Mouse (Mus musculus) heart, embryonic 11.5 days (tissue): ENCODE measurements at regions not wholly inside any gene's neighbourhood (a gene's known extent, or its start where the extent isn't known, plus 50 kb on each side); places are given as distances from the start of the nearest gene placed in this dataset.

ENCODE experiments used
- ATAC-seq: fragments of 200-750 bp; cut with Nextera tagmentation; replicated peaks from 2 replicates; pipeline ENCODE4 v1.8.0; 2017; ENCODE audit warnings: moderate library complexity; ENCODE audit not compliant: insufficient number of reproducible peaks, low FRiP score, low TSS enrichment
- H3K27ac ChIP-seq: fragments of 300-500 bp; sonication (generic); 2 replicates; pipeline ENCODE4 v1.5.1; 2014; ENCODE audit warnings: mild to moderate bottlenecking, low read depth, low read length
- H3K27me3 ChIP-seq: fragments of 300-500 bp; sonication (generic); 2 replicates; pipeline ENCODE4 v1.6.1; 2014; ENCODE audit warnings: mild to moderate bottlenecking, low read length, mixed read lengths; ENCODE audit not compliant: control insufficient read depth, insufficient read depth
- H3K36me3 ChIP-seq: fragments of 300-500 bp; sonication (generic); 2 replicates; pipeline ENCODE4 v1.6.1; 2014; ENCODE audit warnings: mild to moderate bottlenecking, low read length, moderate library complexity, mixed read lengths; ENCODE audit not compliant: control insufficient read depth, insufficient read depth
- H3K4me1 ChIP-seq: fragments of 300-500 bp; sonication (generic); 2 replicates; pipeline ENCODE4 v1.6.1; 2014; ENCODE audit warnings: low read length; ENCODE audit not compliant: control insufficient read depth, insufficient read depth
- H3K4me2 ChIP-seq: fragments of 300-500 bp; sonication (generic); 2 replicates; pipeline ENCODE4 v1.6.1; 2014; ENCODE audit warnings: mild to moderate bottlenecking, moderate library complexity
- H3K4me3 ChIP-seq: fragments of 300-500 bp; sonication (generic); 2 replicates; pipeline ENCODE4 v1.5.1; 2014; ENCODE audit warnings: low read depth, low read length
- H3K9ac ChIP-seq: fragments of 300-500 bp; sonication (generic); 2 replicates; pipeline ENCODE4 v1.6.1; 2014; ENCODE audit warnings: mild to moderate bottlenecking, low read depth, low read length, moderate library complexity
- H3K9me3 ChIP-seq: fragments of 300-500 bp; sonication (generic); replicated peaks from 2 replicates; pipeline ENCODE4 v1.6.1; 2016; ENCODE audit warnings: low read length; ENCODE audit not compliant: control insufficient read depth
- WGBS: fragments of 180-500 bp; shearing (Covaris S2); extraction: QIAGEN DNeasy Blood & Tissue Kit; methylation state at CpG from one replicate; pipeline ENCODE4 v1.1.7; 2014; ENCODE audit not compliant: insufficient replicate concordance; 5-methylcytosine and 5-hydroxymethylcytosine counted together

GRCm38 (mm10) chr10:56754546-56755175 is 377.5 kb downstream of the Gja1 start:
- Histone ChIP-seq H3K27ac (no peak overlapping the region), H3K9me3 (no peaks in the 10 kb centered on the region), H3K4me2 (no peak overlapping the region), H3K4me3 (no peak overlapping the region), H3K4me1 (peaks cover 4% of the 10 kb centered on the region; the same call in 1 of the 2 replicates), H3K9ac (no peak overlapping the region), H3K36me3 (no peaks in the 10 kb centered on the region), H3K27me3 (no peaks in the 10 kb centered on the region)
- 71% methylated on average over 11 of the region's 11 CpGs for WGBS
- no peak for ATAC-seq

- no peaks in the 10 kb centered on the region for H3K27me3 ChIP-seq
- H3K4me3 ChIP-seq: no peak overlapping the region
- H3K27ac ChIP-seq: no peak overlapping the region
- 81% methylated on average over 4 of the region's 4 CpGs for WGBS
- H3K4me2 ChIP-seq: no peak overlapping the region
- no peak for ATAC-seq
- no peaks in the 10 kb centered on the region for H3K9me3 ChIP-seq
- no peaks in the 10 kb centered on the region for H3K36me3 ChIP-seq
- H3K9ac ChIP-seq: no peak overlapping the region
- no peaks in the 10 kb centered on the region for H3K4me1 ChIP-seq
Observed at GRCm38 (mm10) chr10:56770629-56771028, 393.5 kb downstream of the Gja1 start.

GRCm38 (mm10) chr10:56782265-56782664 is 405.1 kb downstream of the Gja1 start:
- Histone ChIP-seq H3K4me1 (no peaks in the 10 kb centered on the region), H3K4me3 (no peak overlapping the region), H3K9me3 (no peaks in the 10 kb centered on the region), H3K9ac (no peak overlapping the region), H3K36me3 (no peaks in the 10 kb centered on the region), H3K27ac (no peak overlapping the region), H3K4me2 (no peak overlapping the region), H3K27me3 (no peaks in the 10 kb centered on the region)
- WGBS: 64% methylated on average over 2 of the region's 2 CpGs
- ATAC-seq: no peak

DNA sequence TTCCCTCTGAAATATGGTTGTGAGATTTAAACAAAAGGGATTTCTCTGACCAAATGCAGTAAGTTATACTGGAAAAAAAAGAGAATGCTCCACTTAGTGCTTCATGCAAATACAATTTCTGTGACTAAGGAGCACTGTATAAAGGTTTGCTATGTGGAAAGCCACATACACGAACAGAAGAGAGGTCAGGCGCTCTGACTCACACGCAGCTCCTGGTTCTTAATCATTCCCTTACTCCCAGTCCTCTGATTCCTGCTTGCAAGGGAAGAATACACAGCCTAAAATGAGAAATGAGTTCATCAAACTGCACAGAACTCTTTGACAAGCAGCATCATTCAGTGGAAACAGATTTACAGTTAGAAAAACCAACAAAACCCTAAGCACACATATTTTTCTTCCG is 406.8 kb downstream of the Gja1 start:
- WGBS: 77% methylated on average over 4 of the region's 4 CpGs
- no peaks in the 10 kb centered on the region for H3K27me3 ChIP-seq
- ATAC-seq: no peak

GRCm38 (mm10) chr10:56788081-56788480 is 411.0 kb downstream of the Gja1 start:
- Histone ChIP-seq H3K36me3 (no peaks in the 10 kb centered on the region), H3K4me2 (no peak overlapping the region), H3K9ac (no peak overlapping the region), H3K9me3 (no peaks in the 10 kb centered on the region), H3K4me1 (no peaks in the 10 kb centered on the region), H3K27ac (no peak overlapping the region), H3K4me3 (no peak overlapping the region), H3K27me3 (no peaks in the 10 kb centered on the region)
- 83% methylated on average over 4 of the region's 4 CpGs for WGBS
- no peak for ATAC-seq

More for the DNA sequence above, 406.8 kb downstream of the Gja1 start:
- H3K27ac ChIP-seq: no peak overlapping the region
- no peak overlapping the region for H3K4me3 ChIP-seq
- no peaks in the 10 kb centered on the region for H3K9me3 ChIP-seq
- no peak overlapping the region for H3K9ac ChIP-seq
- H3K36me3 ChIP-seq: no peaks in the 10 kb centered on the region
- H3K4me1 ChIP-seq: no peaks in the 10 kb centered on the region
- H3K4me2 ChIP-seq: no peak overlapping the region

- H3K9me3 ChIP-seq: no peaks in the 10 kb centered on the region
- no peak overlapping the region for H3K4me3 ChIP-seq
- 67% methylated on average over 8 of the region's 8 CpGs for WGBS
- H3K4me2 ChIP-seq: no peak overlapping the region
- no peak overlapping the region for H3K27ac ChIP-seq
- no peaks in the 10 kb centered on the region for H3K27me3 ChIP-seq
- H3K36me3 ChIP-seq: no peaks in the 10 kb centered on the region
- no peaks in the 10 kb centered on the region for H3K4me1 ChIP-seq
- no peak for ATAC-seq
- H3K9ac ChIP-seq: no peak overlapping the region
Observed at GRCm38 (mm10) chr10:56793074-56793473, 415.9 kb downstream of the Gja1 start.

- Histone ChIP-seq H3K4me2 (no peak overlapping the region), H3K27ac (no peak overlapping the region), H3K4me3 (no peak overlapping the region), H3K4me1 (no peaks in the 10 kb centered on the region), H3K27me3 (no peaks in the 10 kb centered on the region), H3K9me3 (no peaks in the 10 kb centered on the region), H3K9ac (no peak overlapping the region), H3K36me3 (no peaks in the 10 kb centered on the region)
- no peak for ATAC-seq
- WGBS: 46% methylated on average over 3 of the region's 3 CpGs
Observed at GRCm38 (mm10) chr10:56795396-56795795, 418.3 kb downstream of the Gja1 start.

DNA sequence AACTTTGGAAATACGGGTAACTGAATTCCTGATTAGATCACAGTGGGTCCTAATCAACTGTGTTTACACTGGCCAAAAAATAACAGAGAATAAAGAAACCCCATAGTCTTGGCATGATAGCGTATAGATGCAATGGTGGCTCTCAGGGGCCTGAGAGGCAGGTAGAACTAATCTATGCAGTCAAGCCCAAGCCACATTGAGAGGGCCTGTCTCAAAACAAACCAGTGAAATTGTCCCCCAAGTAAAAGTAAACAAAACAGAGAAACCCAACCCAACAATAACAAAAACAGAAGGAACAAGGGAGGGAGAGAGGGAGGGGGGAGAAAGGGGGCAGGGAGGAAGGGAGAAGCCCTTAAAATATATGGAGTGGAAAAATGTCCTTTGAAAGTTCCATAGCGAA is 422.2 kb downstream of the Gja1 start:
- ATAC-seq: no peak
- Histone ChIP-seq H3K36me3 (no peaks in the 10 kb centered on the region), H3K4me2 (no peak overlapping the region), H3K9ac (no peak overlapping the region), H3K4me1 (no peaks in the 10 kb centered on the region), H3K4me3 (no peak overlapping the region), H3K27me3 (no peaks in the 10 kb centered on the region), H3K9me3 (no peaks in the 10 kb centered on the region), H3K27ac (no peak overlapping the region)
- 69% methylated on average over 3 of the region's 3 CpGs for WGBS

- Histone ChIP-seq H3K36me3 (no peaks in the 10 kb centered on the region), H3K4me2 (no peak overlapping the region), H3K9ac (no peak overlapping the region), H3K27ac (no peak overlapping the region), H3K4me3 (no peak overlapping the region), H3K9me3 (no peaks in the 10 kb centered on the region), H3K27me3 (no peaks in the 10 kb centered on the region), H3K4me1 (no peaks in the 10 kb centered on the region)
- WGBS: 57% methylated on average over 3 of the region's 3 CpGs
- no peak for ATAC-seq
Observed at GRCm38 (mm10) chr10:56799745-56800144, 422.6 kb downstream of the Gja1 start.
